Mouse (Mus musculus) neural tube, embryonic 11.5 days (tissue): ENCODE measurements around the gene Erbin. TPM values are rescaled to one million over a fixed set of nuclear protein-coding genes. Genes with fewer than 3 reads are reported as not detected.

Experiments
- ATAC-seq: fragments of 200-750 bp; cut with Nextera tagmentation; 2 replicates; pipeline ENCODE4 v1.8.0; 2017; ENCODE audit warnings: moderate number of reproducible peaks, mild to moderate bottlenecking, moderate TSS enrichment, moderate library complexity; ENCODE audit not compliant: insufficient read depth, low FRiP score, low TSS enrichment
- DNase-seq: peaks from one replicate; pipeline ENCODE4 v3.0.0-alpha.2; 2015; ENCODE audit warnings: low spot score
- H3K27ac ChIP-seq: fragments of 300-500 bp; sonication (generic); 2 replicates; pipeline ENCODE4 v1.5.1; 2014; ENCODE audit warnings: low read depth, mild to moderate bottlenecking, low read length
- H3K27me3 ChIP-seq: fragments of 300-500 bp; sonication (generic); 2 replicates; pipeline ENCODE4 v1.6.1; 2014; ENCODE audit warnings: mild to moderate bottlenecking, low read length, mixed read lengths; ENCODE audit not compliant: control insufficient read depth, insufficient read depth
- H3K36me3 ChIP-seq: fragments of 300-500 bp; sonication (generic); 2 replicates; pipeline ENCODE4 v1.6.1; 2014; ENCODE audit warnings: mild to moderate bottlenecking, low read length, moderate library complexity, mixed read lengths; ENCODE audit not compliant: control insufficient read depth, insufficient read depth
- H3K4me1 ChIP-seq: fragments of 300-500 bp; sonication (generic); 2 replicates; pipeline ENCODE4 v1.6.1; 2014; ENCODE audit warnings: low read length, mixed read lengths; ENCODE audit not compliant: control insufficient read depth, insufficient read depth
- H3K4me2 ChIP-seq: fragments of 300-500 bp; sonication (generic); 2 replicates; pipeline ENCODE4 v1.6.1; 2014; ENCODE audit warnings: low read depth, mild to moderate bottlenecking, moderate library complexity
- H3K4me3 ChIP-seq: fragments of 300-500 bp; sonication (generic); 2 replicates; pipeline ENCODE4 v1.5.1; 2014; ENCODE audit warnings: low read depth, low read length
- H3K9ac ChIP-seq: fragments of 300-500 bp; sonication (generic); 2 replicates; pipeline ENCODE4 v1.6.1; 2014; ENCODE audit warnings: mild to moderate bottlenecking, low read length
- H3K9me3 ChIP-seq: fragments of 300-500 bp; sonication (generic); 2 replicates; pipeline ENCODE4 v1.6.1; 2016; ENCODE audit warnings: low read length; ENCODE audit not compliant: control insufficient read depth
- WGBS: fragments of 180-500 bp; shearing (Covaris S2); extraction: QIAGEN DNeasy Blood & Tissue Kit; methylation state at CpG from one replicate; pipeline ENCODE4 v1.1.7; 2014; 5-methylcytosine and 5-hydroxymethylcytosine counted together
- polyA plus RNA-seq: library from polyadenylated mRNA; unstranded; fragments of >200 nt; fragmentation: Nextera tagmentation; extraction: Ambion mirVana; gene quantifications from 2 replicates; pipeline ENCODE4 v1.2.1, GENCODE M21; 2014

Gene Erbin
- polyA plus RNA-seq, 1 experiment from 2014 or later = 25.6 TPM

GRCm38 (mm10) chr13:103893065-103893464 is 27.2 kb downstream of the Erbin start:
- H3K27ac ChIP-seq = no peak overlapping the region
- H3K4me1 ChIP-seq = no peaks in the 10 kb centered on the region
- WGBS = 94% methylated on average over 5 of the region's 5 CpGs
- DNase-seq = no peak
- H3K4me3 ChIP-seq = no peak overlapping the region
- no peaks in the 10 kb centered on the region for H3K36me3 ChIP-seq
- H3K27me3 ChIP-seq = no peaks in the 10 kb centered on the region
- ATAC-seq = no peak
- no peaks in the 10 kb centered on the region for H3K9me3 ChIP-seq
- H3K9ac ChIP-seq = no peak overlapping the region
- no peak overlapping the region for H3K4me2 ChIP-seq

DNA sequence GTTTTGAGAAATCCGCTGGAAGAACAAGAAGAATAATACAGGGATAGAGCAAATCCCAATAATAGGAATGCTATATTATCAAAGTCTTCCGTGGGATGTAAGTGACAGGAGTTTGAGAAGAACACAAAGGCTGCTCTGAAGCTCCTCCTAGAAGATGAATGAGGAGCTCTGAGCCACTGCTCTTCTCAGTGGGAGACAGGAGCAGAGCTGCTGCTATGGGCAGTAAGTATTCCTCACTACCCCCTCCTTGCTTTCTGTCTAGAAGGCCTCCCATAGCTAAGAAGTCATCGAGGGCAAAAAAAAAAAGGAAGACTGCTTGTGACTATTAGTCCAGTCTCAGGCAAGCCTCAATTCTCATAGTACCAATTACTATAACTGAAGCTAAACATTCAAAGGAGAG is 30.3 kb downstream of the Erbin start:
- no peaks in the 10 kb centered on the region for H3K36me3 ChIP-seq
- no peaks in the 10 kb centered on the region for H3K4me1 ChIP-seq
- ATAC-seq (no peak), DNase-seq (no peak)
- H3K4me2 ChIP-seq = no peak overlapping the region
- no peak overlapping the region for H3K9ac ChIP-seq
- H3K9me3 ChIP-seq = no peaks in the 10 kb centered on the region
- no peak overlapping the region for H3K27ac ChIP-seq
- no peak overlapping the region for H3K4me3 ChIP-seq
- 54% methylated on average over 3 of the region's 3 CpGs for WGBS
- H3K27me3 ChIP-seq = no peaks in the 10 kb centered on the region

- H3K4me1 ChIP-seq = no peaks in the 10 kb centered on the region
- H3K4me2 ChIP-seq = no peak overlapping the region
- no peak overlapping the region for H3K9ac ChIP-seq
- H3K27ac ChIP-seq = no peak overlapping the region
- no peaks in the 10 kb centered on the region for H3K27me3 ChIP-seq
- 91% methylated on average over 3 of the region's 3 CpGs for WGBS
- H3K36me3 ChIP-seq = no peaks in the 10 kb centered on the region
- H3K4me3 ChIP-seq = no peak overlapping the region
- no peaks in the 10 kb centered on the region for H3K9me3 ChIP-seq
- no peak for DNase-seq
- ATAC-seq = no peak
Measured at GRCm38 (mm10) chr13:103886503-103886902, 33.8 kb downstream of the Erbin start.

DNA sequence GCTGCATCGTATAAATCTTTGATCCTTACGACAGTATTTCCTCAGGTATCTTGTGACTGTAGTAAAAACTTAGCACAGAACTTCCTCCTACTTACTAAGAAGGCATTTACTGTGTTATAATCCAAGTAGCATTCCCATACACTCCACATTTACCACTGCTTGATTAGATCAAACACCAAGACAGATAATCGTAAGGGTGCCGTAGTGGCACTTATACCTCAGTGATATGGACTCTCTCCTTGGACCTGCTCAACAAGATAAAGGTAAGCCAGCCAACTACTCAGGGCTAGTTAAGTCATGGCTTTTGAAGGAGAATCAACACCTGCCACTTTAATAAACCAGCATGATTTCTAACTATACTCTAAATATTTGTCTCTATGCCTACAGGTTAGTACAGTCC is 39.1 kb downstream of the Erbin start:
- no peak overlapping the region for H3K4me2 ChIP-seq
- ATAC-seq = no peak
- WGBS = 93% methylated on average over 4 of the region's 4 CpGs

DNA sequence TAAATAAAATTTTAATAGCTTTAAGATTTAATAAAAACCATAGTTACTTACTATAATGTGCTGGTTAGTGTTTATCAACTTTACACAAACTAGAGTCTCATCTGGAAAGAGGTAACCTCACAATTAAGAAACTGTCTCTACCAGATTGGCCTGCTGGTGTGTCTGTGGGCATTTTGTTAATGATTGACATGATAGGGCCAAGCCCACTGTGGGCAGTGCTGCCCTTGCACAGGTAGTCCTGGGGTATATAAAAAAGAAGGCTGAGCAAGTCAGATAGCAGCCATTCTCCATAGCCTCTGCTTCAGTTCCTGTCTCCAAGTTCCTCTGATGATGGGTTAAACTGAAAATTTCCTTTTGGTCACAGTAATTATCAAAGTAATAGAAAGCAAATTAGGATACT is 43.6 kb downstream of the Erbin start:
- Histone ChIP-seq H3K4me1 (no peaks in the 10 kb centered on the region), H3K9me3 (no peaks in the 10 kb centered on the region), H3K27me3 (no peaks in the 10 kb centered on the region), H3K9ac (no peak overlapping the region), H3K4me3 (no peak overlapping the region), H3K36me3 (no peaks in the 10 kb centered on the region), H3K27ac (no peak overlapping the region), H3K4me2 (no peak overlapping the region)
- ATAC-seq (no peak), DNase-seq (no peak)

More for the DNA sequence above, 39.1 kb downstream of the Erbin start:
- Histone ChIP-seq H3K4me3 (no peak overlapping the region), H3K9ac (no peak overlapping the region), H3K27me3 (no peaks in the 10 kb centered on the region), H3K9me3 (no peaks in the 10 kb centered on the region), H3K36me3 (no peaks in the 10 kb centered on the region), H3K4me1 (no peaks in the 10 kb centered on the region), H3K27ac (no peak overlapping the region)
- no peak for DNase-seq

GRCm38 (mm10) chr13:103875823-103876514 is 44.3 kb downstream of the Erbin start:
- no peaks in the 10 kb centered on the region for H3K36me3 ChIP-seq
- no peaks in the 10 kb centered on the region for H3K27me3 ChIP-seq
- H3K9ac ChIP-seq = no peak overlapping the region
- no peaks in the 10 kb centered on the region for H3K9me3 ChIP-seq
- H3K4me1 ChIP-seq = no peaks in the 10 kb centered on the region
- no peak overlapping the region for H3K27ac ChIP-seq
- H3K4me3 ChIP-seq = no peak overlapping the region
- ATAC-seq = no peak
- 90% methylated on average over 6 of the region's 6 CpGs for WGBS
- DNase-seq = no peak
- no peak overlapping the region for H3K4me2 ChIP-seq

DNA sequence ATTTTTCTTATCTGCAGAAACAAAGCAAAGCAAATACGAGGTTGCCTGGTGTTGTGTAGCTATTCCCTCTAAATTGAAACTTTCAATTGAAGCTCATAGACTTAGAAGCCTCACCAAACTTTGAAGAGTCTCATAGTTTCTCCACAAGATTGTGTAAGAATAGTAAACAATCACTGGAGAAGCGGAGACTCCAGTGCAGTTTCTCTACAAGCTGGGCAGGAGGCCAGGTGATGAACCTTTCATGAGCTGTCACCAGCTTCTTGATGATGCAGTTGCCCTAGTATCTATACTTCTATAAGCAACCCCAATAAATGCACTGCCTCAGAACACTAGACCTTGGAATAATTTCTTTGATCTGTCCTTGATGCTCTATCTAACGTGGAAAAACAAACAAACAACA is 49.5 kb downstream of the Erbin start:
- H3K4me3 ChIP-seq = no peak overlapping the region
- H3K36me3 ChIP-seq = no peaks in the 10 kb centered on the region
- no peak overlapping the region for H3K4me2 ChIP-seq
- no peak overlapping the region for H3K9ac ChIP-seq
- no peaks in the 10 kb centered on the region for H3K9me3 ChIP-seq
- no peak overlapping the region for H3K27ac ChIP-seq
- DNase-seq (no peak), ATAC-seq (no peak)
- no peaks in the 10 kb centered on the region for H3K27me3 ChIP-seq
- no peaks in the 10 kb centered on the region for H3K4me1 ChIP-seq
- WGBS = 87% methylated on average over 3 of the region's 3 CpGs

DNA sequence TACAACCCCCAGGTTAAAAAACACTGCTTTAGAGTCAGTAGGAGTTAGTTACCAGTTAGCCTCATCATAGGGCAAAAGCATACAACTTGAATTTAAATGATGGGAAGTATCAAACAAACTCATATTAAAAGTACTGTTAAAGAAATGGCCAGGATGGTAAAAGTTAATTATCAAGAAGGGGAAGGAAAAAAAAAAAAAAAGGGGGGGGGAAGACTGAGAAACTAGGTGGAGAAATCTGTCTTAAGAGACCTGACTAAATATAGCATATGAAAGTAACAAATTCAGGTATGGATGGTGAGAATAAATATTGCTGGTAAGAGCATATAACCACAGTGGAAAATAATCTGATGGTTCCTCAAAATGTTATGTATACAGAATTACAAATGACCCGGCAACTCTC is 50.2 kb downstream of the Erbin start:
- WGBS = 95% methylated on average over 1 of the region's 1 CpGs
- H3K4me1 ChIP-seq = no peaks in the 10 kb centered on the region
- no peak overlapping the region for H3K4me3 ChIP-seq
- no peaks in the 10 kb centered on the region for H3K9me3 ChIP-seq
- no peak for ATAC-seq
- no peak overlapping the region for H3K9ac ChIP-seq
- H3K4me2 ChIP-seq = no peak overlapping the region
- no peak for DNase-seq
- H3K36me3 ChIP-seq = no peaks in the 10 kb centered on the region
- H3K27me3 ChIP-seq = no peaks in the 10 kb centered on the region
- no peak overlapping the region for H3K27ac ChIP-seq

GRCm38 (mm10) chr13:103868875-103869274 is 51.4 kb downstream of the Erbin start:
- H3K9me3 ChIP-seq = no peaks in the 10 kb centered on the region
- DNase-seq (no peak), ATAC-seq (no peak)
- 50% methylated on average over 1 of the region's 1 CpGs for WGBS
- H3K27me3 ChIP-seq = no peaks in the 10 kb centered on the region
- H3K9ac ChIP-seq = no peak overlapping the region
- no peaks in the 10 kb centered on the region for H3K4me1 ChIP-seq
- H3K27ac ChIP-seq = no peak overlapping the region
- H3K4me2 ChIP-seq = no peak overlapping the region
- no peaks in the 10 kb centered on the region for H3K36me3 ChIP-seq
- no peak overlapping the region for H3K4me3 ChIP-seq
